Mouse (Mus musculus) lung, postnatal 0 days (tissue): Measurements from ENCODE around the gene Nrg3.

Experiments used
- CTCF ChIP-seq: IDR thresholded peaks from 2 replicates; pipeline ENCODE4 v1.5.1; 2016; ENCODE audit warnings: antibody characterized with exemption, mild to moderate bottlenecking
- EP300 ChIP-seq: IDR thresholded peaks from 2 replicates; pipeline ENCODE4 v1.6.1; 2016; ENCODE audit warnings: antibody characterized with exemption, mild to moderate bottlenecking, control low read depth

DNA sequence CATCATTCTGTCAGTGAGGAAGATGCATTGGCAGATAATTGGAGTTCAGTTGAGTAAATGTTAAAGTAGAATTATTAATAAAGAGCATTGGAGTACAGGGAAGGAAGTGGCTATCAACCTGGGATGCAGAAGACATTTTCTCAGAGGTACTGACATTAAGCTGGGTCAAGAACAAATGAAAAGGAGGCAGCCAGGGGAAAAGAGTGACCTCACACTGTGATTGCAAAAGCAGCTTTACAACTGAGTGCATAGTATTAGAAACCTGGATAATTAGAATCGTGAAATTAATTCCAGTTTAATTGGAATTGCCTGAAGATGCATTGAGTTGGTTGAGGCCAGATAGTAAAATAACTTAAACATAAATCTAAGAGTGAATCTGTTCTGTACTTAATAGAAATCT, 535.4 kb downstream of the Nrg3 start:
- TF ChIP-seq CTCF = no peak
- no peak for TF ChIP-seq EP300
